Mouse (Mus musculus) cerebellum, adult (tissue): ENCODE measurements around the gene March8.

Experiments used
- ATAC-seq: cut with Nextera tagmentation; 2 replicates; pipeline ENCODE4 v1.9.2; 2017; ENCODE audit warnings: mild to moderate bottlenecking, moderate library complexity, mixed read lengths; ENCODE audit not compliant: insufficient number of reproducible peaks, low FRiP score, low TSS enrichment

The March8 gene

GRCm38 (mm10) chr6:116440849-116441248 lies 103.0 kb downstream of the March8 start:
- ATAC-seq: no peak

DNA sequence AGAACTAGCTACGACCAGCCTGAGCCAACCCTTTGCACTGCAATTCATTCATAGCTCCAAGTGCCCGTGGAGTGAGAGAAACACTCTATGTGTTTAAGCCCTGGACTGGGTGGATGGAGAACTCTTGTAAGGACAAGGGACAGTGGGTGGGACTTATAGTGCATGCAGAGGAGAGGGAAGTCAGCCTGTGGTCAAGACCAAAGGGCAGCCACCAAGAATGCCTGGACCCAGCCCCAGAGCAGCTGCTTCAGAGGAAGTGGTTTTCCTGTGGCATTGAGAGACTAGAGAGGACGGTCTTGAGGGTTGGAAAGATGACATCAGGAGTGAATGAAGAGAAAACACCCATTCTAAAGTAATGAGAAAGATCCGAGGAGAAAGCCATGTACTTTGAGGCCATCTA lies 118.0 kb downstream of the March8 start:
- ATAC-seq: no peak

DNA sequence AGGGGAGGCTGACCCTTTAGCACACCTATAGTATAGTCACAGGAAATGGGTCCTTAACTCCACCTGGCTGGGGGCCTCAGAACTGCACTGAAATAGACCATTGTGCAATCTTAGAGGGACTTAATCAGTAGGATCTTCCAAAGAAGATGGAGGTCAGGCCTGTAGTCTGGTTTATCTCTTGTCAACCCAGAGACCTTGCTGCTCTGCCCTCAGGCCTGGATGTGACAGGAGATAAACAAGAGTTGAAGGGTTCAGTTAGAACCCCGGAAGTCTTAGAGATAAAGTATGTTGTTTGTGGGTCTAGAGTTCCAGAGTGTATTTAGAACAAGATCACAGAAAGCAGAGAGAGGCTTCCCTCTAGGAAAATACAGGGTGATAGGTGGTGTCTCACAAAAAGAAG lies 118.7 kb downstream of the March8 start:
- no peak for ATAC-seq

DNA sequence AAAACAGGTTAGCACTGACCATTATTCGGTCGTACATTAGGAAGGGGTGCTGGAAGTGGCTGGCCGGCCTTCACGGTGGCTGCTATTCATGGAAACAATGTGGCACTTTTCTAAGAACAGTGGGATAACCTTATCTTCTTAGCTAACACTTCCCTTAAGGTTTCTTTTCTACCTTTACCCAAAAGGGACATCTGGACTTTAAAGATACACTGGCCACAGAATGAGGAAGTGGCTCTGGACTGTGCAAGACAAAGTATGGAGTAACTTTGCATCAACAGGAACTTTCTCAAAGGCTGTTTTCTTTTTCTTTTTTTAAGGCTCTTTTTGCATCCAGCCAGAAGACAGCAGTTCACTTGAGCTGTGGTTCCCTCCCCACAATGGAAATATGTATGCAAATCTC lies 120.9 kb downstream of the March8 start:
- ATAC-seq: no peak
